Mouse (Mus musculus) lung, adult 18-20 months (tissue): ENCODE measurements at regions not wholly inside any gene's neighbourhood (a gene's known extent, or its start where the extent isn't known, plus 50 kb on each side); places are given as distances from the start of the nearest gene placed in this dataset.
"Not testable (repeated sequence)": the region's sequence is repeated elsewhere in the genome, so short reads cannot be mapped to it uniquely, and the experiment has no call there.

ENCODE experiments used
- DNase-seq, 2 experiments: peaks; one replicate each; pipeline ENCODE4 v3.0.0; 2022; ENCODE audit warnings: mixed read lengths in 2 of 2

GRCm38 (mm10) chr3:56980593-56981304 lies 321.0 kb downstream of the Tm4sf1 start:
- DNase-seq = no peak

GRCm38 (mm10) chr3:56966008-56966407 lies 335.8 kb downstream of the Tm4sf1 start:
- DNase-seq = no peak

GRCm38 (mm10) chr3:56965444-56965843 lies 336.3 kb downstream of the Tm4sf1 start:
- DNase-seq = no peak

GRCm38 (mm10) chr3:56964156-56964555 lies 337.6 kb downstream of the Tm4sf1 start:
- DNase-seq = no peak

- no peak for DNase-seq
These were observed 338.5 kb downstream of the Tm4sf1 start for GRCm38 (mm10) chr3:56963251-56963650.

GRCm38 (mm10) chr3:56962248-56963013 lies 339.4 kb downstream of the Tm4sf1 start:
- DNase-seq = no peak

GRCm38 (mm10) chr3:56956978-56957377 lies 344.8 kb downstream of the Tm4sf1 start:
- no peak for DNase-seq

GRCm38 (mm10) chr3:56955799-56956121 lies 346.0 kb downstream of the Tm4sf1 start:
- no peak for DNase-seq

- no peak for DNase-seq
These were observed 346.5 kb downstream of the Tm4sf1 start for GRCm38 (mm10) chr3:56955098-56955798.

GRCm38 (mm10) chr3:56942557-56942956 lies 359.2 kb downstream of the Tm4sf1 start:
- not testable (repeated sequence) for DNase-seq

- not testable (repeated sequence) for DNase-seq
These were observed 372.8 kb downstream of the Tm4sf1 start for GRCm38 (mm10) chr3:56928940-56929339.

GRCm38 (mm10) chr3:56898491-56898890 lies 403.3 kb downstream of the Tm4sf1 start:
- DNase-seq = no peak

GRCm38 (mm10) chr3:56877062-56877461 lies 424.7 kb downstream of the Tm4sf1 start:
- DNase-seq = no peak

GRCm38 (mm10) chr3:56863591-56863990 lies 438.2 kb downstream of the Tm4sf1 start:
- no peak for DNase-seq

GRCm38 (mm10) chr3:56859841-56860240 lies 441.9 kb downstream of the Tm4sf1 start:
- no peak for DNase-seq

- no peak for DNase-seq
These were observed 456.4 kb downstream of the Tm4sf1 start for GRCm38 (mm10) chr3:56845462-56845770.

- DNase-seq = no peak
These were observed 456.9 kb downstream of the Tm4sf1 start for GRCm38 (mm10) chr3:56844681-56845461.

- DNase-seq = no peak
These were observed 464.6 kb downstream of the Tm4sf1 start for GRCm38 (mm10) chr3:56837176-56837575.

- no peak for DNase-seq
These were observed 471.3 kb downstream of the Tm4sf1 start for GRCm38 (mm10) chr3:56830315-56831097.

GRCm38 (mm10) chr3:56824157-56824556 lies 477.6 kb downstream of the Tm4sf1 start:
- DNase-seq = no peak

GRCm38 (mm10) chr3:56810548-56811071 lies 491.2 kb downstream of the Tm4sf1 start:
- no peak for DNase-seq

- no peak for DNase-seq
These were observed 508.7 kb downstream of the Tm4sf1 start for GRCm38 (mm10) chr3:56793054-56793453.
